Mouse (Mus musculus) heart, postnatal 14 days (tissue): Measurements from ENCODE around the gene Itga2b. TPM values are rescaled to one million over a fixed set of nuclear protein-coding genes. Genes with fewer than 3 reads are reported as not detected.

Experiments used
- DNase-seq, 2 experiments: peaks; one replicate each; pipeline ENCODE4 v3.0.0; 2021 to 2022
- intact Hi-C: fragments of 180-260 bp; cut with DNase I; formaldehyde crosslinking; loops from one replicate; pipeline ENCODE4 v1.15.1; 2025
- long read RNA-seq, 2 experiments: library from polyadenylated mRNA; stranded (forward); transcript quantifications; one replicate each; pipeline ENCODE4 v2.0.0; 2021
- total RNA-seq, 2 experiments: library from RNA; stranded (reverse); gene quantifications; 2 replicates each; pipeline ENCODE4 v1.2.3; 2021

The Itga2b gene
- total RNA-seq: 1 to 10 TPM; 3.1 to 3.3 TPM
- long read RNA-seq, experiment 1, partial matches to known transcripts: 0 of 1 reads
- long read RNA-seq, experiment 1, other reads (novel, unspliced or antisense): 0 of 1 reads
- long read RNA-seq, experiment 2, partial matches to known transcripts: 0 of 1 reads
- long read RNA-seq, experiment 2, other reads (novel, unspliced or antisense): 0 of 1 reads

DNA sequence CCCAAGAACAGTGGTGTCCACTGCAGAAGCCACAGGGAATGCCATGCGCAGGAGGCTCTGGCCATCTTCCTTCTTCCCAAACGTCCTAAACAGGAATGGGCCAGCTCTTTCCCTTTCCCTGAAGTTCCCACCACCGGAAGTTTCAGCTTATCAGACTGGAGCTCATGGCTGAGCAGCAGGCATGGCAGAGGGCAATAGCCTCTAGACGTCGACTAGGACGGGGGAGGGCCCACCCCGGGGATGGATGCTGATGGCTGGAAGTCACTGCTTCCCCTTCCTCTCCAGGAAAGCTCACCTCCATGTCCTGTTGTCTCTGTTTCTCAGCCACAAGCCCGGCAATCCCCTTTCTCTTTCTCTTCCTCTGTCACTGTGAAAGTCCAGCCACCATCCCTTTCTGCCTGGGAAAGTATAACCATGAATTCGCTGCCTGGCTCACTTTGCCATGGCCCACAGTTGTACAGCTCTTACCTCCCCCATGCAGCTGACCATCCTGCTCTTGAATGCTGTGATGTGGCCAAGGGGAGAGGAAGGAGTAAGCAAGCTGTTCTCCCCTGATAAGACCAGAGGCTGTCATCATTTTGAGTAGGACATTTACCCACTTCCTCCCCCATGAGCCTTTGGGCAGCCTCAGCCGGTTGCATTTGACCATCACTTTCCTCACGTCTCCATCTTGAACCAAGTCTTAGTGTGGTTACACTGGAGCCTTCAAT, at the start of gene Itga2b:
Itga2b (minus strand) TSS at position 475 of the 710 bp plus-strand sequence.
- DNase-seq: no peak
- intact Hi-C loops: no loop called here

DNA sequence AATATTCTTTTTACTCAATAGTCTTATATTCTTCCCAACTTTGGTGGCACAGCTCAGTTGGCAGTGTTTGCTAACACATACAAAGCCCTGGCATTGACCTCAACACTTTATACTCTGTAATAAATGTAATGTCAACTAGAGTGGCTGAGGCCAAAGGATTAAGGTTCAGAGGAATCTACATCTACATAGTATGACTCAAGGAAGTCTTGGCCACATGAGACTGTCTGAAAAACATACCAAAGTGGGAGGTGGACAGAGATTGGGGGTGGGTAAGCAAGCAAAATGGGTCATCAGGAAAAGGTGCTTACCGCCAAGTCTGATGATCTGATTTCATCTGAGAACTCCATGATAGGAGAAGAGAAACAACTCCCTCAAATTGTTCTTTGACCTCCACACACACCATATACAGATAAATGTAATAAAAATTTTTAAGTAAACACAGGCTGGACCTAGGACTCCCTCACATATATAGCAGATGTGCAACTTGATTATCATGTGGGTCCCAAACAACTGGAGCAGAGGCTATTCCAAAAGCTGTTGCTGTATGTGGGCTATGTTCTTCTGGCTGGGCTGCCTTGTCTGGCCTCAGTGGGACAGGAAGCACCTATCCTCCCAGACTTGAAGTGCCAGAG, 45.0 kb upstream of the Itga2b start:
- no peak for DNase-seq
- intact Hi-C loops: no loop called here

DNA sequence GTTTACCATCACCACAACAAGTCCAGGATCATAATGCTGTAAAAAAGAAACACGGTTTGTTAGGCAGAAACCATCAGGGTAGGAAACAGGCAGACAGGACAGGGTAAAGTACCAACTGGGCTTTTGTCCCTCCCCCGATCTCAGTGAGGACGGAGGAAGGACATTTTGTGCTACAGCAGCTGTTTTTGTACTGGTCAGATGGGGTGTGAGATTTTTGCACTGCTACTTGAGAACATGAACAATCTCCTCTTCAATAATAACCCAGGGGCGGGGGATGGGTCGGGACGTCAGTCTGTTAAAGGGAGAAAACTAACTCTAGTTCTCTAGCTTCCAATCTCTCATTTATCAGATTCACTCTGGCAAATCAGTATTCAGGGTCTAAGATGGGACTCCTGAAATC, 40.3 kb upstream of the Itga2b start:
- DNase-seq: peak in 1 of 2 experiments; percentile 26
- intact Hi-C loops: no loop called here

DNA sequence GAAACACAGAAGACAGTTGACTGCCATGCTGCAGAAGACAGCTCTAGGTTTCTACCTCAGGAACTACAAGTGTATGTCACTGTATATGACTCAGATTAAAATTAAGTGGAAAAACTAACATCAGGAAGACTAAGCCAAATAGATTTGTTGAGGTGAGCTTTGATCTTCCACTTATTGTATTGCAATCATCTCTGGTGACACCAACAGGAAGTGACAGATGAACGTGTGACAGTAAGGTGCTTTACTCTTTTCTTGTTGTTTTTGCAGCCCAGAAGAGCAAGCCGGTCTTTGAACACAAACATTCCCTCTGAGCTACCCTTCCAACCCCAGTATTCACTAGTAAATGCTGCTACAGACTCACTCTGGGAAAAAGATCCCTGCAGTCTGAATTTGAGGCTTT, 26.8 kb upstream of the Itga2b start:
- DNase-seq: no peak
- intact Hi-C loops: no loop called here

DNA sequence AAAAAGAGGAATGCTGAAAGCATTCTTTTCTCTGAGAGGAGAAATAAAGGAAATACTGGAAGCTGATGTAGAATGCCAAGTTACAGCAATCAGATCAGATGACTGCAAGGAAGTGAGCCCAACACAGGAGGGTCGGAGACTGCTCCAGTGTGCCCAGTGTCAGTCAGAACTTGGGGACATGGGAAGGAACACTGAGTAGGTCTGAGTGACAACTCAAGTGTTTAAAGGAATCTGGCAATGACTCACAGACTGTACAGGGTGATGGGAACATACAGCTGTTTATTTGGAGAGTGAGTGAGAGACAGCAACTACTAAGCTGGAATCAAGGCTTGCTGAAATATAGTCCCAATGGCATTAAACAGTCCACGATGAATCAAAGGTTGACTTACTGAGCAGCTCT, 26.3 kb upstream of the Itga2b start:
- intact Hi-C loops: no loop called here
- DNase-seq: no peak

DNA sequence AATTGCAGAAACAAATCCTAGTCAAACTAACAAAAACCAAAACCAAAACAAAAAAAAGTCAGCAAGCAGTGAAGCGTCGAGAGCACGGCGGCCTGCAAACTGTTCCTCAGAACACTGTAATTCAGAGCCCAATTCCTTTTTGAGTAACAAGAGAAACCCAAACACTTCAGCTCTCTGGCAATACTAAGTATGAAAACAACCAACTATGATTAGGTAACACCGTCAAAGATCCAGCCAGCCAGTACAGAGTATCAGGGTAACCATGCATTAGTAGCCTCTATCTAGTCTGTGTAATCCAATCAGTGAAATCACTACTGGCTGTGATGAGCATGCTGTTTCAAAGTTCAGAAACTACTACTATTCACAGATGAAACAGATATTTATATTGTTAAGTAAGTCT, 25.8 kb upstream of the Itga2b start:
- intact Hi-C loops: no loop called here
- no peak for DNase-seq

DNA sequence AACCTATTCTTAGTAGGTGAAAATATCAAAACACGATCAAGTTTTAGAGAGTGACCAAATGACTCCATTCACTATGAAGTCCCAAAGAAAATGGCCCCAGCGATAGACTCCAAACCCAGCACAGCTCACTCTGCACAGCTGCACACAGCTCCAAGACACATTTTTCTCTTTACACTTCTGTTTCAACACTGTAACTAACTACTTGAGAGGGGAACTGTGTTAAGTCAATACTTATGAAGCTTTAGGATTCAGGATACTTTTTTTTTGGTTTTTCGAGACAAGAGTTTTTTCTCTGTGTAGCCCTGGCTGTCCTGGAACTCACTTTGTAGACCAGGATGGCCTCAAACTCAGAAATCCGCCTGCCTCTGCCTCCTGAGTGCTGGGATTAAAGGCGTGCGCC, 25.2 kb upstream of the Itga2b start:
- intact Hi-C loops: no loop called here
- no peak for DNase-seq

DNA sequence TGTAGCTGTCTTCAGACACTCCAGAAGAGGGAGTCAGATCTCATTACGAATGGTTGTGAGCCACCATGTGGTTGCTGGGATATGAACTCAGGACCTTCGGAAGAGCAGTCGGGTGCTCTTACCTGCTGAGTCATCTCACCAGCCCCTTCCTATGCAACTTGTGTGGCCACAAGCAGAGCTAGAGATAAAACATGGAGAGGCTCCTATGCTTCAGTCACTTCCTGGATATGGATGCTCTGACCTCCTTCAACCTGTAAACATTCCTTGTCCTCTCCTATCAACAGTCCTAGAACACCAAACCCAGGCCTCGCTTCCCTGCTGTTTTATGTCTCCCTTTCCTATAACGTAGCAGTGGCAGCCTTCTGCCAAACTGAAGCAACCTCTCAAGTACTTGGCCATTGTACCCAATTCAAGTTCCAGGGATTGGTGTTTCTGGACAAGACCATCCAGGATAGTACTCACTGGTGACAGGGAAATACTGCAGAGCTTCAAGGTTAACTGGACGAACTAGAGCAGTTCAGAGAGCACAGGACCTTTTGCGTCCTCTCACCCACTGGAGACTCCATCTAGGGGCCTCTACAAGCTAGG, 24.2 kb upstream of the Itga2b start:
- no peak for DNase-seq
- intact Hi-C loops: no loop called here

DNA sequence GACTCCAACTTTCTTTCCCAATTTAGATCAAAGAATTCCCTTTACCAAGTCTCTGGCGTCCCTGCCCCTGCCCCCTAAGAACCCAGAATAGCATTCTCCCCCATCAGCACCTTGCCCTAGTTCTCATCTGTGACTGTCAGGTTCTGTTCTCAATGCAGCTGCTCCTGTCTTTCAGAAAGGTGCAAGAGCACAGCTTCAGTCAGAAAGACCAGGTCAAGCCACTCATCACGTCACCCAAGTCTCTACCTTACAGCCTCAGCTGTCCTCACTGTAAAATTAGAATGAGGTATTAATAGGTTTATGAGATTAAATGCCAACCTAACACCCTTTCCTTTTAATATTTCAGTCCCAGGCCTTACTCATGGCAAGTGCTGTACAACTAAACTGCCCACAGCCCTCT, 23.3 kb upstream of the Itga2b start:
- intact Hi-C loops: no loop called here
- no peak for DNase-seq

DNA sequence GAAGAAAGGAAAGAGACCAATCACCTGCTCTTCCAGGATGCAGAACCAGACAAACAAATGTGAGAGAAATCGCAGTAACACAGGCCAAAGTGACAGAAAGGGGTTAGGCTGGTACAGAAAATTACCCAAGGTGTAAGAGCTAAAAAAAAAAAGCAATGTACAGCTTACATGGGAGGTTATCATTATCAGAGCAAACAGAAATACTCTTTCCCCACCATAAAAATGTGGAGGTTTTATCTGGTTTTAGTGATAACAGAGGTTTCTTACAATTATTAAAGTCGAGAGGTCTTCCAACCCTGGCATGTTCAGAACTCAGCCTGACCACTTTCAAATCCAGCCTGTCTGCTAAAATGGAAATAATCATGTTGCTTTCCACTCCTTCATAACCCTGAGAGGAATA, 18.0 kb upstream of the Itga2b start:
- intact Hi-C loops: loop anchor here (2.0 to 5.0 kb wide), 2 partner anchors 69 to 85 kb away; partner anchors contain the start of gene Gpatch8

DNA sequence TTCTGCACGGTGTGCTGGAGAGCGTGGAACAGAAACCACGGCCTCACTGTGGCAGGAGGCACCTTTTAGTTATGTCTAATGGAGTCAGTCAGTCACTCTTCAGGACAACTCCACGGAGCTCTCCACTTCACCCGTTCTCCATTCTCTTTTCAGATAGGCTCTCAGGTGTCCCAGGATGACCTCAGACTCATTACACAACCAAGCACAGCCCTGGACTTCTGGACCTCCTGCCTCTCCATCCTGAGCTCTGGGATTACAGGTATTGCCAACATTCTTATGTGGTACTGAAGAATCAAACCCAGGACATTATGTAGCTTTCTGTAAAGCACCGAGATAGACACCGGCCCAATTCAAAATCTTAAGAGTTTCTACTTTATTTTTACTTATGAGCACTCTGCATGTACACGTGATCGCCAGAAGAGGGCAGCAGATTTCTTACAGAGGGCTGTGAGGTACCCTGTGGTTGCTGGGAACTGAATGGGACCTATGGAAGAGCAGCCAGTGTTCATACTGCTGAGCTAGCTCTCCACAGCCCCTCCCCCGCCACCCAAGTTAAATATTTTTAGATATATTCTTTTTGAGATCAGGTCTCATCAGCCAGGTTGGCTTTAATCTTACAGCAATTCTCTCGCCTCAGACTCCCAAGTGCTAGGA, 16.9 kb upstream of the Itga2b start:
- intact Hi-C loops: loop anchor here (2.0 to 5.0 kb wide), 2 partner anchors 70 to 86 kb away; partner anchors contain the start of gene Gpatch8
- DNase-seq: peak; percentile 41 to 69

More for the DNA sequence above, 18.0 kb upstream of the Itga2b start:
- DNase-seq: no peak

DNA sequence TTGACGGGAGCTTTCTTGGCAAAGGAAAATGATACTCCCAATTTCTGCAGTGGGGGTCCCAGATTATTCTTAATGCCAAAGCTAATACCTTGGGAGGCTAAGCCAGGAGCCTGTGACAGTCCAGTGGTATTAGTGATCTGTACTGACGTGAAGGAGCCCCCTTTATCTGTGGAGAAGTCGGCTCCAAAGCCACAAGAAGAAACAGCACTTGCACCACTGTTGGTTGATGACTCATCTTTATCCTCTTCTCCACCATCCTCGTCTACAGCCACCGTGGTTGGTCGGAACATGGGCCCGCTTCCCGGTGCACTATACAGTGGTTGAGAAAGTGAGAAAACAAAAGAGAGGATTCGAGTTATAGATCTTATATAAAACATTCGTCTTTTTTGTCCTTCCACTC, 11.9 kb upstream of the Itga2b start:
- no peak for DNase-seq
- intact Hi-C loops: loop anchor here (5.0 kb wide), 1 partner anchor 171 kb away; no protein-coding TSS in a partner anchor

DNA sequence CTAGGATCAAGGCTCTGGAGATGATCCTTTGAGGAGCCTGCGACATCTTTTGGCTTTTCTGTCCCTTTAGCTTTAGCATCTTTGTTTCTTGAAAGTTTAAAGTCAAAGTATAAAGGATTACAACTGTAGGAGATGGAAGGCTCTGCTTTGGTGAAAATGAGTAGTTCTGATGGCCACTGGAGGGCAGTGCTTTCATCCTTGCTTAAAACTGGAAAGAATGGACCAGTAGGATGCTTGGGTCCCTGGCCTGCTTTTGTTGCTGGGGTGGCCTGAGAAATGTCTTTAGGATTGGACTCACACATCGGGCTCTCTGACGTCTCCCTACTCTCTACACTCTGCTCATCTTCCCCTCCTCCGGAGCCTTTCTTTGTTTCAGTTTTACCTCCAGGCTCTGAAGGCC, 11.0 kb upstream of the Itga2b start:
- DNase-seq: no peak
- intact Hi-C loops: loop anchor here (5.0 kb wide), 1 partner anchor 171 kb away; no protein-coding TSS in a partner anchor

DNA sequence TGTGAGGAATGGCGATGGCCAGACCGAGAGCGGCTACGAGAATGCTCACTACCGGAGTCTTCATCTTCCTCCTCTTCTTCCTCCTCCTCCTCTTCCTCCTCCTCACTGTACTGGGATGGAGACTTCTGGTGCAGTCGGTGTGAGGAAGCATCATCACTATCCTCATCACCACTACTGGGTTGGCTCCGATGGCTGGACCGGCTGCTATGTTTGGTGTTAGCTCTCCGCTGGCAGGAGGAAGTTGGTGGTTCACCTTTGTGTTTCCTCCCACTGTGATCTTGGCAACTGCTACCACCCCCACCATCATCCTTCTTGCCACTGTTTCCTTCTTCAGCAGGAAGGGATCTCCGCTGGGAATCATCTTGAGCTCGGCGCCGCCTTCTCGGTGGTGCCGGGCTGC, 10.2 kb upstream of the Itga2b start:
- intact Hi-C loops: loop anchor here (5.0 kb wide), 1 partner anchor 172 kb away; no protein-coding TSS in a partner anchor
- no peak for DNase-seq

DNA sequence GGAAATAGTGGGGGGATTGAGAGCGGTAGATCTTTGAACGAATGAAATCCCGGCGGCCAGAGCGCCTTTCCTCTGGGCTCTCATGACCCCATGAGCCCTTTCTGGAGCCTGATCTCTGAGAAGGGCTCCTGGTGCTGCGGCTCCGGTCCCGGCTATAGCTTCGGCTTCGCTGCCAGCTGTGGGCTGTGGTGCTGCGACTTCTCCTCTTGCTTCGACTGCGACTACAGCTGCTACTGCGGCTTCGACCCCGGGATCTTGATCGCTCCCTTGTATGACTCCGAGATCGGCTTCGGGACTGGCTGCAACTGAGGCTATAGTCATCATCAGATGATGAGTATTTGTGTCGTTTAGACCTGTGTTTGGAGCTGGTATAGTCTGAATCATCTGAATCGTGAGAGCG, 9.7 kb upstream of the Itga2b start:
- no peak for DNase-seq
- intact Hi-C loops: no loop called here

DNA sequence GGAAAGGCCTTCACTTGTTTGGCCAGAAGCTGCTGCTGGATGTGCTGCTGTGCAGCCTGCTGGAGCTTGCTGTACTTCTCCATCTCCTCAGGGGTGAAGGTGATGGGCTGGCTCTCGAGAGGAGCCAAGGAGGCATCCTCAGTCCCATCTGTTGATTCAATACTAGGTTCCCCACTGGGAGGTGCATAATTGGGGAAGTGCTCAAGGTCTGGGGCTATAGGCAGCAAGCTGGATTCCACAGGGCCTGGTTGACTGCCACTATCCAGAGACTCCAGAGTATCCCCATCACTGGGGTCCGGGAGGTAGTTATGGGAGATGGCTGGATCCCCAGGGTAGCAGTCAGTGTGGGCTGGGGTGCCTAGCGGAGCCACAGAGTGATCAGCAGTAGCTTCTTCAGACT, 8.7 kb upstream of the Itga2b start:
- DNase-seq: no peak
- intact Hi-C loops: no loop called here

DNA sequence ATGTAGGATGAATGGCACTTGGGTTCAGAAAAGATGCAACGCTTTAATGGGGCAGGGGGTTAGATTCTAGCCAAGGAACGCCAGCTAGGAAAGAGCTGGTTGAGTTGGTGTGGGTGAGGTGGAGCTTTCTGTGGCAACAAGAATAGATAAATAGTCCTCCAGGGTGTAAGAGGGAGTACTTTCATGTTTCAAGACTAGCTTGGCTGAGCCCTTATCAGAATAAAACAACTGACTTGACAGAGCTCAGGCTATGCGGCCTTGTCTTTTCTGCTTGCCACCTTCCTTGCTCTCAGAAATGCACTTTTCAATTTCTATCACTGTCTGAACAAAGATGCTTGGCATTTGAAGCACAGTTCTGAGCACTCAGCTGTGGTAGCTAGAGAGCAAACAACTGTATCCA, 5.1 kb upstream of the Itga2b start:
- intact Hi-C loops: no loop called here
- DNase-seq: no peak

DNA sequence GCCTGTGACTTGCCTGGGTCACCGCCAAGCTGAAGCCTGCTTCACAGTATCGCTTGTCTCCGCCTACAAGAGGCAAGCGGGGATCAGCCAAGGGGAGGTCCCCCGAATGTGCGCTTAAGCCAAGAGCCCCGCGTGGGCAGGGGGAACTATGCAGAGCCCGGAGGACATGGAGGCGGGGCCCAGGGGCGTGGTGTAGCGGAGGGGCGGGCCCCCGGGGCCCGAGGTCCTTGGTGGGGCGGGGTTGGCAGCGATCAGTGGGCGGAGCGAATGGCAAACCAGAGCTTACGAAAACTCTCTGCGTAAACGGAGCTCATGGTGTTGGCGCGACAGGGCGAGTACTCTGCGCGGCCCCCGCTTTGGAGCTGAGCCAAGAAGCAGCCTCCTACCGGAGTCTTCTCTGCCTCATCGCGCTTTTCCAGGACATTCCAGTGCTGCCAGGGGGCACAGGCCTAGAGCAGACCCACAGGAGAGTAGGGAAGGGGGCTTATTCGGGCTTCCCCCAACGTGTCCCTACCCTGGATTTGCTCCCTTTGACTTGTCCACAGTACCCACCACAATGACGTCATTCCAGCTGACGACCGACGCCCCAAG, 2.8 kb downstream of the Itga2b start:
- DNase-seq: peak; percentile 99 to 100
- intact Hi-C loops: no loop called here

DNA sequence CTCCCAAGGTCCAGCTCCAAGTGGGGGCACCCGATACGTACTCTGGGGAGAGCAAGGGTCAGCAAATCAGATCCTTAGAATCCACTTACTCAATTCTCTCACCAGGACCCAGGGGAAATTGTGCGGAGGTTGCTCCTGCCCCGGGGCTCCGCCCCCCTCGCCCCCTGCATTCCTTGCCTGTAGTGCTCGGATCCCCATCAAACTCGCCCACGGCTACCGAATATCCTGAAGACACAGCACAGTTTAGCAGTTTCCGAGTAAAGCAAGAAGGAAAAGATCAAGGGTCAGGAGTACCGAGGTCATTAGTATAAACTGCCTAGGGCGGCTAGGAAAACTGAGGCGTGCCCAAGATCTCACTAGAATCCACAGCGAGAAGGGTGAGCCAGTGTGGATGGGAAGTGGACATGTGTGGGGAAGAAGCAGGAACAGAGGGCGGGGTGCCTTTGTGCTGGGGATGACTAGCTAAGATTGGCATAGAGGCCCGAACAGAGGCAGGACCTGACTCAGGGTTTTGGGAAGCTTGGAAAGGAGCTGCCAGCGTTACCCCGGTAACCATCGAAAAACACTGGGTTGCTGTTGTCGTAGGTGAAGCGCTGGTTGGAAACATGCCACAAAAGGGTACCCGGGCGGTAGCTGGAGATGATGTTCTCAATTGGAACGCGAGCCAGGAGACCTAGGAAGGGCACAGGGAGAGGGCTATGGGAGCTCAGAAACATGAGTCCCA, 4.0 kb downstream of the Itga2b start:
- peak; percentile 62 to 68 for DNase-seq
- intact Hi-C loops: no loop called here

DNA sequence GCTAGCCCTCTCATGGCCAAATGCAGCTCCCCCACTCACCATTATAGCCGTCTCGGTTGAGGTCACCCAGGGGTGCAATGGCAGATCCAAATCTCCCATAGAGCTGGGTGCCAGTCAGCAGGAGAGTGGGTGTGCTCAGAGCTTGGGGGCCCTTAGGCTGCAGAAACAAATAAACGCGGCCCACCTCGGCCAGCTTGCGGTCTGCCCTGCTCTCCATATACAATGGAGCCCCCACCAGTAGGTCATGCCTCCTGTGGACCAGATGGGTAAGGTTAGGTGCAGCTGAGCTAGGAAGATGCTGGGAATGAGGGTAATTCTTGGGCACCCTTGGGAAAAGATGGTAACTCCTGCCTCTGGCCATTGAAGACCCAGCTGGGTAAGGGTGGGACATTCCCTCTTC, 5.0 kb downstream of the Itga2b start:
- intact Hi-C loops: no loop called here
- no peak for DNase-seq
